Mouse (Mus musculus) thymus, adult 2 months (tissue): ENCODE measurements around the gene Aurkb. TPM values are rescaled to one million over a fixed set of nuclear protein-coding genes. Genes with fewer than 3 reads are reported as not detected.

ENCODE experiments used
- DNase-seq: peaks from one replicate; pipeline ENCODE4 v3.0.0; 2021
- H3K27ac ChIP-seq: fragments of 200-500 bp; 2 replicates; pipeline ENCODE4 v1.5.1; 2012; ENCODE audit warnings: low read length, control low read depth; ENCODE audit not compliant: control insufficient read depth, insufficient read depth
- H3K27me3 ChIP-seq: fragments of 200-500 bp; 2 replicates; pipeline ENCODE4 v1.6.1; 2012; ENCODE audit warnings: mild to moderate bottlenecking, low read length, moderate library complexity, mixed read lengths; ENCODE audit not compliant: control insufficient read depth, insufficient read depth
- H3K36me3 ChIP-seq: fragments of 200-500 bp; 2 replicates; pipeline ENCODE4 v1.6.1; 2012; ENCODE audit warnings: mild to moderate bottlenecking, low read length, moderate library complexity; ENCODE audit not compliant: control insufficient read depth, insufficient read depth
- H3K4me1 ChIP-seq: fragments of 200-500 bp; replicated peaks from 2 replicates; pipeline ENCODE4 v1.6.1; 2012; ENCODE audit warnings: low read length; ENCODE audit not compliant: control insufficient read depth, insufficient read depth
- H3K4me3 ChIP-seq: fragments of 200-500 bp; 2 replicates; pipeline ENCODE4 v1.5.1; 2012; ENCODE audit warnings: mild to moderate bottlenecking, low read length, control low read depth, moderate library complexity; ENCODE audit not compliant: control insufficient read depth, insufficient read depth
- CTCF ChIP-seq: fragments of 200-500 bp; IDR thresholded peaks from 2 replicates; pipeline ENCODE4 v1.5.1; 2012; ENCODE audit warnings: mild to moderate bottlenecking, control low read depth, low read length, moderate library complexity, borderline replicate concordance; ENCODE audit not compliant: control insufficient read depth, poor library complexity, insufficient read depth; ENCODE audit errors: extremely low read depth
- POLR2A ChIP-seq: fragments of 200-500 bp; IDR thresholded peaks from 2 replicates; pipeline ENCODE4 v1.6.1; 2012; ENCODE audit warnings: mild to moderate bottlenecking, low read length, control low read depth, moderate library complexity; ENCODE audit not compliant: control insufficient read depth, poor library complexity, insufficient read depth; ENCODE audit errors: extremely low read depth
- whole genome bisulfite sequencing: fragments of 180-500 bp; shearing (Covaris S2); methylation state at CpG from one replicate; pipeline ENCODE4 v1.1.7; 2018; 5-methylcytosine and 5-hydroxymethylcytosine counted together
- polyA plus RNA-seq: library from polyadenylated mRNA; depleted of rRNA; stranded (reverse); fragments of >200 nt; gene quantifications from 2 replicates; pipeline ENCODE4 v1.2.3, GENCODE M21; 2012

Aurkb gene
- polyA plus RNA-seq, 1 experiment, result 192 TPM

GRCm38 (mm10) chr11:69096360-69096986, 51.0 kb downstream of the Aurkb start:
- 20% methylated on average over 9 of the region's 9 CpGs for WGBS
- DNase-seq, result no peak
- Histone ChIP-seq H3K4me3 (peak overlapping the region; percentile 43), H3K36me3 (peaks cover 3% of the 10 kb centered on the region; the same call in 1 of the 2 replicates), H3K4me1 (peaks cover 52% of the 10 kb centered on the region), H3K27me3 (no peaks in the 10 kb centered on the region), H3K27ac (peak overlapping the region; percentile 49; the same call in 1 of the 2 replicates)
- TF ChIP-seq POLR2A, result no peak
- no peak for TF ChIP-seq CTCF

GRCm38 (mm10) chr11:69096987-69097900, 51.8 kb downstream of the Aurkb start:
- Histone ChIP-seq H3K27ac (peak overlapping the region; percentile 78), H3K36me3 (peaks cover 6% of the 10 kb centered on the region; the same call in 1 of the 2 replicates), H3K27me3 (no peaks in the 10 kb centered on the region), H3K4me1 (peaks cover 52% of the 10 kb centered on the region), H3K4me3 (peak overlapping the region; percentile 43)
- peak; percentile 92 for DNase-seq
- TF ChIP-seq CTCF (no peak), POLR2A (0 out of 2 replicates have a peak, but pooled peaks have one; percentile 34)
- WGBS, result 6% methylated on average over 29 of the region's 29 CpGs

- 18% methylated on average over 8 of the region's 8 CpGs for WGBS
- Histone ChIP-seq H3K27me3 (no peaks in the 10 kb centered on the region), H3K4me3 (peak overlapping the region; percentile 51; the same call in 1 of the 2 replicates), H3K27ac (peak overlapping the region; percentile 78), H3K36me3 (peaks cover 12% of the 10 kb centered on the region; the same call in 1 of the 2 replicates), H3K4me1 (peaks cover 52% of the 10 kb centered on the region)
- TF ChIP-seq CTCF (no peak), POLR2A (no peak)
- no peak for DNase-seq
These were observed 52.8 kb downstream of the Aurkb start for GRCm38 (mm10) chr11:69098039-69098761.

- TF ChIP-seq CTCF (peak; percentile 51; the same call in 1 of the 2 replicates), POLR2A (peak; percentile 53)
- H3K27ac ChIP-seq, result peak overlapping the region; percentile 78
- peak; percentile 89 for DNase-seq
- no peaks in the 10 kb centered on the region for H3K27me3 ChIP-seq
- H3K36me3 ChIP-seq, result peaks cover 15% of the 10 kb centered on the region; the same call in 1 of the 2 replicates
- peak overlapping the region; percentile 51 for H3K4me3 ChIP-seq
- under 1% methylated on average over 19 of the region's 19 CpGs for WGBS
- peaks cover 52% of the 10 kb centered on the region for H3K4me1 ChIP-seq
These were observed 53.3 kb downstream of the Aurkb start for GRCm38 (mm10) chr11:69098762-69099091.

- TF ChIP-seq POLR2A, result no peak
- TF ChIP-seq CTCF, result no peak
- Histone ChIP-seq H3K27ac (peak overlapping the region; percentile 76), H3K4me3 (peak overlapping the region; percentile 51), H3K4me1 (peaks cover 51% of the 10 kb centered on the region), H3K36me3 (peaks cover 21% of the 10 kb centered on the region; the same call in 1 of the 2 replicates), H3K27me3 (no peaks in the 10 kb centered on the region)
- 1% methylated on average over 22 of the region's 22 CpGs for WGBS
- DNase-seq, result no peak
These were observed 53.9 kb downstream of the Aurkb start for GRCm38 (mm10) chr11:69099177-69099914.
